Comparison of ENCODE assay signal across 8 mouse cellular contexts in the genomic region with DNA sequence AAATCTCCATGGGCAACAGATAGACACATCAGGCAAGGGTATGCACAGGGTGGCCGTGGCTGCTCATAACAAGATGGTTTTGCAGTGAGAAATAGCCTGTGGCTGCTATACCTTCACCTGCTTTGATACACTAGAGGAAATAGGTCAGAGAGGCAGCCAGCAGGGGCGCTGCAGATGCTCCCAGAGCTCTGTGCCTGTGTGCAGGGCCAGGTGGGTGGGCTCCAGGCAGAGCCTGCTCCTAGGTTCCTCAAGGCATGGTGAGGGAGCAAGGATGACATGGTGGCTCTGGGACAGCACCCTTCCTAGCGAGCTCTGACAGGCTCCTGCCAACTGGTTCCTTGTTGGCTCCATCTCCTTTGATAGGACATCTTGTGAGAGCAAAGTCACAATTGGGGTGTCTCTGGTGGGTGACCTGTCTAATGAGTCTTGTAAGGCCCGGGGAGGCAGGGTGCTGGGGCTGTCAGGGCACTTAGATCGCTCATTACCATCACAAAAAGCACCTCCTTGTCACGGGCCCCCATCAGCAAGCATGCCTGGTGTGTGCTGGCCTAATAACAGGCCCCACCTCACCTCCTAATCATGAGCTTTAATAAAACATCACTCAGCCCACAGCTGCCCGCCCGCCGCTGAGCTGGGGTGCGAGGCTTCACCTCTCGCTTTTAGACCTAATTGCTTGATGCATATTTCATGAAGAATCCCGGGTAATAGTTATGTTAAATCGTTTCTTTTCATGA. TPM values are rescaled to one million over a fixed set of nuclear protein-coding genes. Genes with fewer than 3 reads are reported as not detected.
A peak's percentile ranks its signal among the peaks of the same experiment; 100 is the strongest.
DNase-seq lines count a peak whose midpoint lies in the region; ATAC-seq and TF ChIP-seq lines count a peak whose summit lies in the region.

No protein-coding gene starts in this region.

- H3K9ac ChIP-seq in liver, embryonic 14.5 days (replicated peaks), result no peak overlapping the region

- no peaks in the 10 kb centered on the region for H3K27me3 ChIP-seq in liver, embryonic 14.5 days (ENCODE audit: control insufficient read depth, insufficient read depth, low read length)

- H3K36me3 ChIP-seq in liver, embryonic 14.5 days (replicated peaks; ENCODE audit: control insufficient read depth, insufficient read depth, low read depth), result no peaks in the 10 kb centered on the region

- ATAC-seq in liver, embryonic 14.5 days (ENCODE audit: insufficient read depth), result no peak; the same call in 1 of the 2 replicates
- no peak for ATAC-seq in monocyte, adult 5-6 weeks (replicated peaks; ENCODE audit: insufficient number of reproducible peaks, low FRiP score, low TSS enrichment, poor library complexity, severe bottlenecking)

- no peak overlapping the region for H3K4me2 ChIP-seq in liver, embryonic 14.5 days (ENCODE audit: low read depth)

- no peaks in the 10 kb centered on the region for H3K9me3 ChIP-seq in liver, embryonic 14.5 days (ENCODE audit: control insufficient read depth, low read length)

- DNase-seq in gastrocnemius, adult 2 months, result no peak
- no peak for DNase-seq in gastrocnemius, postnatal 4 days (ENCODE audit: low spot score in 2 of 2)
- peak; percentile 31 for DNase-seq in right cerebral cortex, postnatal 14 days
- no peak for DNase-seq in right cerebral cortex, adult 18-20 months
- no peak for DNase-seq in liver, embryonic 14.5 days (ENCODE audit: low read depth in 3 of 3, low spot score in 3 of 3)
- peak; percentile 40 to 41 for DNase-seq in thymus, postnatal 36 days
- DNase-seq in cerebellum, adult 8-10 months, result no peak

- WGBS in liver, embryonic 14.5 days (ENCODE audit: insufficient replicate concordance), result 69% methylated on average over 13 of the region's 13 CpGs

- H3K27ac ChIP-seq in gastrocnemius, adult 2 months, result no peak overlapping the region
- H3K27ac ChIP-seq in liver, embryonic 14.5 days, result no peak overlapping the region

- intact Hi-C loops in gastrocnemius, adult 2 months (cut with DNase I), result no loop called here

- H3K4me3 ChIP-seq in gastrocnemius, adult 2 months, result no peak overlapping the region
- no peak overlapping the region for H3K4me3 ChIP-seq in liver, embryonic 14.5 days (ENCODE audit: insufficient read depth in 1 of 2, low read depth in 2 of 2, low read length in 2 of 2)

- TF ChIP-seq EP300 in liver, embryonic 14.5 days (IDR thresholded peaks at IDR 0.05; ENCODE audit: low read depth), result no peak

- H3K4me1 ChIP-seq in liver, embryonic 14.5 days (replicated peaks; ENCODE audit: control insufficient read depth in 2 of 2, insufficient read depth in 2 of 2, low read length in 1 of 2), result no peaks in the 10 kb centered on the region

- peak; percentile 15; the same call in 1 of the 2 replicates for TF ChIP-seq CTCF in gastrocnemius, adult 2 months (IDR thresholded peaks at IDR 0.05)
- TF ChIP-seq CTCF in liver, embryonic 14.5 days (IDR thresholded peaks at IDR 0.05; ENCODE audit: low read depth), result peak; percentile 73

RNA-seq across cellular contexts. Expression of a gene that starts 18.3 kb away (rescaled TPM):
- 10 to 100 TPM; 90.1 to 99.7 TPM for total RNA-seq in gastrocnemius, adult 2 months (2021)
- total RNA-seq in gastrocnemius, postnatal 4 days (2021), result 10 to 100 TPM; 81.9 to 89.9 TPM
- 54.1 and 65.5 TPM in 2 replicates for polyA plus RNA-seq in liver, embryonic 14.5 days (2012; rRNA removed)
- 53.4 and 58.3 TPM in 2 replicates for polyA plus RNA-seq in liver, embryonic 14.5 days (2014; fragmentation: Nextera tagmentation; extraction: Ambion mirVana)
- total RNA-seq in monocyte, adult 5-6 weeks (2017), result 43.4 to 47.8 TPM (median 44.2 TPM) in 3 replicates

Comparison
In these comparisons a context has a peak if more than half of its experiments do, and no peak if none do; other contexts are left out.
1. DNase-seq: peak in right cerebral cortex, postnatal 14 days (single experiment) and thymus, postnatal 36 days (2 of 2); none in gastrocnemius, adult 2 months (single experiment), gastrocnemius, postnatal 4 days (0 of 2), right cerebral cortex, adult 18-20 months (single experiment), liver, embryonic 14.5 days (0 of 3) and cerebellum, adult 8-10 months (single experiment).